Mouse (Mus musculus): ENCODE measurements around the gene Ifitm1.

DNA sequence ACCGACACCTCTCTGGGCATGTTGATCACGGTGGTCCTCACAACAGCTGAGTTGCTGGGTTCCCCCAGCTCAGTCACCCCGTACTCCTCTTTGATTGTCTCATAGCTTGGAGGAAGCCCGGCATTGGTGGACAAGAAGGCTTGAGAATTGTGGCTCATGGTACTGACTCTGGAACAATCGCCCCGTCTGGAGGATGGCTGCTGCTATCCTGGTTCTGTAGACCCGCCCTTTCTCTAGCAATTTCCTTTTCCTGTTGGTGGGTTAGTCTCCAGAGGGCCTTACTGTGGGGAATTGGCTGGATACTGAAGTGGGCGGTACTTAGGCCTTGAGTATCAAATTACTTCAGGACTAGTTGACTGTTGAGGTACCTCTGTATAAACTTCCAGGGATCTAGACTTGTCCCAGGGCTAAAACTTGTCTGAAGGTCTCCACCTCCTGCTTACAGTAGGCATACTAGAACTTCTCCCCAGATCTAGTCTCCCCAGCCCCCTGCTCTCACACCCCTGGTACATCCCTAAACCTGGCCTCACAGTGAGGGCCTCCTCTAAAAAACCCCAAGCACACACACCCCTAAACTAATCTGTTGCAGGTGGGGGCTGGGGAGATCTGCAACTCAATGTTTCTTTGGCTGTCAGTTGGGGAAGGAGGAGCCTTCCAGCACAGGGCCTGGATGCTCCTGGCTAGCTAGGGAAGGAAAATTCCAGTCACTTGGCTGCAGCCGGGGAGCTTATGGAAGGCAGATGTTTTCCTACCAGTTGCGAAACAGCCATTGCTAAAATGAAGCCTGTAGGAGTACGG lies 11.1 kb upstream of the Ifitm1 start, which contains the start of the genes Gm45717 and Ifitm2:
- TF ChIP-seq CTCF (IDR thresholded peaks at IDR 0.05; ENCODE audit: borderline replicate concordance, insufficient read depth, low read length) (no peak), POLR2A (IDR thresholded peaks at IDR 0.05; ENCODE audit: low read depth, low read length) (peak; percentile 93)

All from embryonic fibroblast, embryonic 13.5 days (primary cell).